Mouse (Mus musculus) thymus, postnatal 10 days (tissue): ENCODE measurements around the gene Ssx2ip.

Source experiments
- DNase-seq, 2 experiments: peaks; one replicate each; pipeline ENCODE4 v3.0.0; 2021; ENCODE audit warnings: low spot score in 2 of 2

The Ssx2ip gene

DNA sequence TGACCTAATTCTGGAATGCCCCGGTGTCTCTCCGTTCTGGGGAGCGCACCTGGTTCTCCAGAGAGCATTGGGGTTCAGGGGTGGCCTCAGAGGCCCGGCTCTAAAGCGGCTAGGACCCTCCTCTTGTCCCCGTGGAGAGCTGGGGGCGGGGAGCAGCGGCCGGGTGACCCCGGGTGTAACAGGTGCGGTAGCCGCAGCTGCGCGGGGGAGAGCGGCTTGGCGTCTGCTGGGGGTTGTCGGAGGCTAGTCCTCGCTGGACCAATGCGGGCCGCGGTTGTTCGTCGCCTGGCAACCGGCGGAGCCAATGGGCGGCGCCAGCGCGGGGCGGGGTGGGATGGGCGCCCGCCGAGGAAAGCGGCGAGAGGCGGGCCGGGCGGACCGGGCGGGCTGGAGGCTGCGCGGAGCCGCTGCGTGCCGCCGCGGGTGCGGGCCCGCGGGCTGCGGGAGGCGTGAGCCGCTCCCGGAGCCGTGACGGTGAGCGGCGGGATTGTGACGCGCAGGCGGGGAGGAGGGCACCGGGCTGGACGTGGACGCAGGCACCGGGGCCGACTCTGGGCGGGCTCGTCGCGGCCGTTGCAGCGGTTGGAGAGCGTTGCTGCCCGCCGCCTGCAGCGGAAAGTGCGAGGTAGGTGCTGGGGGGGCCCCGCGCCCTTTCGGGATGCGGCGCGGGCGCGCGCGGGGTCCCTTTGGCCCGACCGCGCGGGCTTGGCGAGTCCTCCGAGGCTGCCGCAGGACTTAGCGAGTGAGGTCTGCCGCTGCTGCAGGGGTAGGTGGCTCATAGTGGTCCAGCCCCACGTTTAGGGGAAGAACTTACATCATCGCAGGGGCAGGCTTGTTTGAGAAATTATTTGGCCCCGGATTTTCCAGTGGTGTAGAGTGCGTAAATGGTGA lies at the start of gene Ssx2ip:
Ssx2ip (plus strand) TSS at position 332 of the 891 bp plus-strand sequence.
- DNase-seq = peak; percentile 95 to 98

DNA sequence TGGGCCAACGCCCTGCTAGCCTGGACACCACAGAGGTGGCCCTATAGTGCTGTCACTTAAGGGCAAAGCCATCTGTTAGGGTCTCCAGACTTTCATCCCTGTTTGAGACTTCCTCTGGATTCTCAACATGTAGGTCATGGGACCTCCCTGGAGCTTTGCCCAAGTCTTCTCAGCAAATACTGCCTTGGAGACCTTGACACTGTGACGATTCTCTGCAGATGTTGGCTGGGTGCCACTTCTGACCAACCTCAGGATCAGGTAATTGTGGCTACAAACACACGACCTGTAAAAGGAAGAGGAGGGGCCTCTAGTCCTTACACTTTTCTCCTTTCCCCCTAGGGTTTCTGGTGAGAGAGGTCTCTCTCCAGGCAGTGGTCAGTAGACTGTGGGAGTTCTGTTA lies 49.3 kb upstream of the Ssx2ip start:
- no peak for DNase-seq

DNA sequence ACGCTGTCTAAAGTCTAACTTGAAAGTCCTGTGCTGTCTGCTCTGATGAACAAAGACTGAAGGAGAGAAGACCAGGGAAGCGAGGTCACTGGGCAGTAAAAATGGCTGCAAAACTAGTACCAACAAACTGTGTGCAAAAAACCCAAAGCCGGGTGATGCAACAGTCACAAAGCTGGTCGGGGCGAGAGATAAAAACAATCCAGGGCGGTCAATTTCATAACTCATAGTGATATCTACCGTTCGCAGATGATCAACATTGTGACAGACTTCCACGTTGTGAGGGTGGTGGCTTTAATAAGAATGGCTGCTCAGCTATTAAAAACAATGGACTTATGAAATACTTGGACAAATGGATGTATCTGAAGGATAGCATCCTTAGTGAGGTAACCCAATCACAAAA lies 39.0 kb upstream of the Ssx2ip start:
- no peak for DNase-seq

DNA sequence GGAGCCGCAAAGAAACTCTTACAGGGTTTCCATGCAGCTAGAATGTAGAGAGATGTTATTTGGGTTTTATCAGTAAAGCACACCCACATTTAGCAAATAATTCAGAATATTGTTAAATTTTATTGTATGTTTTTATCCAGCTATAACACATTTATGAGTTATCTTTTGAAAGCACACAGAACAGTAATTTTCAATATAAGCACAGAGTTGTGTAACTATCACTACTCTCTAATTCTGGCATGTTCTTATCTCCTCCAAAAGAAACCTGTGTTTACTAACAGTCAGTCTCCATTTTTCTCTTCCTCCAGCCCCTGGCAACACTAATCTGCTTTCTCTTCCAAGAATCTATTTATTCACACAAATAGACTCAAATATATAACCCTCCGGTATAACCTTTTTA lies 37.4 kb upstream of the Ssx2ip start:
- DNase-seq = no peak

DNA sequence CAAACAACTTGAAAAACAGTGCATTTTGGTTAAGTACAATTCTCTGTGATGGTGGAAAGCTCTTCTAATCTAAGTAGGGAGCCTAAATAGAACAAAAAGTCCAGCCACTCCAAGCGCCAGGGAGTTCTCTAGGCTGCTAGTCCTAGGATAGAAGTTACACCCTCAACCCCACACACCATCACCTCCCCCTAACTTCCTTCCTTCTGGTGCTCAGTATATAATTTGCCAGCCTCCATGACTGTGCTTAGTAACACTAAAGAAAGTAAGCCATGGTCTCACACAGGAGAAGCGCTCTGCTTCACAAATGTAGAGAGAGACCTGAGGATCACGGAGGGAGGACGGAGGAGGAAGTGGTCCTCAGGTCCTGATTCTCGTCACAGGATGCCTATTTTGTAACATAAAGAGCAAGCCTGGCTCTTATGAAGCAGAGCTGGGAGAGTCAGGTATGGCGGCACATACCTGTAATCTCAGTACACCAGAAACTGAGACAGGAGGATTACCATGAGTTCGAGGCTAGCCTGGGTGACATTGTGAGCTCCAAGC lies 33.8 kb upstream of the Ssx2ip start:
- DNase-seq = no peak

DNA sequence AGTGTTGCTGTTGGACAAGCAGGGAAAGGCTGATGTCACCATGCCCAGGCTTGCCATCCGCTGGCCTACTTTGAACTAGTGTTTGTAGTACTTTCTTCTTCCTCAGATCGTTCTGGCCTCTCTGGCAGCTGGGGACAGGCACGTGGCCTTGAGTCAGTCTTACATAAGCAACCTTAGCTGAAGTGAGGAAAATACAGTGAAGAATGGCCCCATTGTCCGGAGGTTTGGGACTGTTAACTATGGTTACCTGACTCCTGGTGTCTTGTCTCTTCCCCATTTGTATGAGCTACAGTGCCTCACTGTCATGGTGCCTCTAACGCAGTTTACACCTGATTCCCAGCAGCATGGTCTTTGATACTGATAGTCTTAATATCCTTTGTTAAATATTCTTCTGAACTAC lies 33.2 kb upstream of the Ssx2ip start:
- DNase-seq = no peak

DNA sequence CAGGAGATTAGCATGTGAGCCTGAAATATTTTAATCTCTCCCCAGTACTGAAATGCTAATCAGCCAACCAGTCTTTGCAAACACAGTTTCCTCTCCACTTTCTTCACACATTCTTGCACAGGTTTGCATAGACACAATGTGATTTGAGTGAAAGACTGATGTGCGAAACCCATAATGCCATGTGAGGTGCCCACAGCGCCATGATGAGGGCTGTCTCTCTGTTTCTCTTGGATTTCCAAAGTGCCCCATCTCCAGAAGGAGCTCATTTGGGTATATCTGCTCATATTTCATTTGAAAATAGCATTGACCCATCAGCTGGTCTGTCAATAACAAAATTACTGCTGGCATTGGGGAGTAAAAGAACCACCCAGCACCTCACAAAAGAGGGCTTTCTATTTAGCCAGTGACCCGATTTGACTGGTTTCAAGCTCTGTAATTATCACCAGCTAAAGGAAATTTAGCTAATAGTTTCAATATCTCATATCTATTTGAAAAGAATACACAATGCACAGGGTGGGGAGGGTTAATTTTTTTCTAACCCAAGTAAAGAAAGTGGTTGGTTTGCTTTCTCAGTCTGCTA lies 29.8 kb upstream of the Ssx2ip start:
- no peak for DNase-seq

DNA sequence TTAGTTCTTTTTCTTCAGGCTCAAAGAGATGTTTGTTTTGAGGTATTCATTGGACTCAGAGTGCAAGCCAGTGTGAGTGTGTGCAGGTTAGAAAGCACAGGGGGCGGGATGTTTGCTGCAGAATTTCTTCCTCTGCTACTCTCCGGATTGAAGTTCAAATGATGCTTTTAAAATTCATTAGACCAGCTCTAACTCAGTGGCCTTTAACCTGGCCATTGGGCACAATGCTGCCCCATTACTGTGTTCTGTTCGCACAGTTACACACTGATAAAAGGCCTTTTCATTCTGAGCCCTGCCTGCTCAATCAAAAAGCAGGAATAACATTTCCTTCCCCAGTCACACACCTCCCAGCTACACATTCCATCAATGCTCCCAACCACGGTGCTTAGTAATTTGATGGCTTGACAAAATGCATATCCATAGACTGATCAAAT lies 29.2 kb upstream of the Ssx2ip start:
- DNase-seq = no peak

DNA sequence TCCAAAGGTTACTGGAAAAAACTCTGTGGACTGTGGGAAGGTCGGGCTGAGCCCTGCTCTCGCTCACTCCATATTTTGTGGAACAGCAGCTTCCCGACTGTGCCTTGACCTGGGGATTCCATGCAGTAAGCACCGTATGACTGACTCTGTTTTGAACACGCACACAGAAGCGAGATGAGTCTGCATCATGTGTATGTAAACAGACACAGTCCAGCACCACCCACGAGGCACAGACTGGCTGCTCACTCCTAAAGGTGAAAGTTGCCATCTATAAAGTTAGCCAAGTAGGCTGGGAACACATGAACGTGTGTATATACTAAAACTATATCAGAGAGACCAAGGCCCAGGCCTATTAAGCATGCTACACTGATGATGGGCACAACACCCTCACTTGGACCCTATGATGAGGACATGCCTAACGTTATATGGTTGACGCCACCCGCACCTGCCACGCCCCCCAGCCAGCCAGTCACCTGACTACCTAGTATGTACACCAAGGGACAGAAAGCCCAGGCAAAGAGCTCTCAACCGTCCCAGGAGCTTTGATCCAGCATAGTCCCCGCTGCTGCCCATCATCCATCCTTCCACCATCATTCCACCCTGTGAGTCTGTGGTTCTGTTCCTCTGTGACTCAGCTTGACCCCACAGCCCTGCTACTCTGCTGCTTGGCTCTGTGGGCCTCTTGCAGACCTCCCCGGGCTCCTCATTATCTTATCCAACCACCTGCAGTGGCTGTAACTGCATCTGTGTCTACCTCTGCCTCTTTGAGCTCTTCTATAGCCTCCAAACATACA lies 27.9 kb upstream of the Ssx2ip start:
- DNase-seq = no peak

DNA sequence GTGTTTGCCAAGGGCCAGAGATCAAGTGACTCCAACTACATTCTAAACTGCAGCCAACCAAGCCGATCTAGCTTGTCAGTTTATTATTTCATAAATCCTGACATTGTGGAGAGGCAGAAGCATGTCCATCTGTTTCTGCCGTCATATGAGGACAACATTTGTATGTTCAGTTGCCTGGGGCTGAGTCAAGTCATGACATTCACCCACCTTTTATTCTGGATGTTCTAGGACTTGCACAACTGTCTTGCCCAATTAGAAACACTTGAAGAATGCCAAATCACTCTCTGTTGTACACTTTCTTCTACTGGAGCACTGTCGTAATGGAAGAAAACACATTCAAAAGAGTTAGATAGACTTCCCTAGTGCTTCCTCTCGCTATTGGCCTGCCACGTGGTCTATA lies 27.2 kb upstream of the Ssx2ip start:
- no peak for DNase-seq

DNA sequence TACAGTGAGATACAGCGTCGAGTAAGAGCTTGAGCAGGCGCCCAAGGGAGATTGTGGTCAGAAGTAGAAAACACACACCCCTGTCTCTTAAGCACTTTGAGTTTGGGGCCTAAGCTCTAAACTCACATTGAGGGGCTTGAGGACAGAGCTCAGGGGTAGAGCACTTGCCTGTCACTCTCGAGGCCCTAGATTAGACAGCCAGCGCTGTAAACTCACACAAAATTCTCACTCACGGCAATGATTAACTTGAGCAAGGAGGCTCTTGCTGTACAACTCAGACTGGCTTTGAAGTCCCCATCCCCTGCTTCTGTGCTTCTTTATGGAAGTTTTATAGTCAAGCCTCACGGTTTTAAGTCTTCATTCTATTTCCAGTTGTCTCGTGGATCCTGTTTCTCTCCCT lies 25.7 kb upstream of the Ssx2ip start:
- DNase-seq = no peak

DNA sequence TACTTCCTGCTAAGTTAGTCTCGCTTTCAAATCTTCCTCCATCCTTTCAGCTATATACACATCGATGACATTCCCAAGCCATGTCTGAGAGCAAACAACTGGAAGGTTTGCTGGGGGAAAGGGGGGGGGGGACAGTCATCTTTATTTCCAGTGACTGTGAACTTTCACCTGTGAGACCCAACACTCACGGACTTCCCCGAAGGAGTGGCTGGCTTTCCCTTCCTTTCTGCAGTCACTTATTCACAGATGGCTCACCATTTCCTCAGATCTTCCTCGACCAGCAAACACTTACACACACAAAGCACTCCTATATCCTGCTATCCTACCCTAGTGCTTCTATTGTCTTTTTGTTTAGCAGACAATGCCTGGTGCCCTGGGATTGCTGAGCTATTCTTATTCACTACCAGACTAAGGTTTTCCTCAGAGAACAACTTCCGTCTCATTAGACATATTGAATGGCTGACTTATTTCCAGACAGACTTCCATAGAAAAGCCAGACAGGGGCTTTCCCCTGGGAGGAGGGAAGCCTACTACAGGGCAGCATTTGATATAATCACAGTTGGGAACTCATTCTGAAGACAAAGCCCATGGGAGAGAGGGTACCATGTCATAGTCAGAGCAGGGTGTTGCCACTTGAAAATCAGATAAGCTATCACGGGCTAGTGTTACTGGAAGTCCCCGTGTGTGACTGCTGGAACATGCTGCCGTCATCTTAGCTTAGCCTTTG lies 24.5 kb upstream of the Ssx2ip start:
- no peak for DNase-seq

DNA sequence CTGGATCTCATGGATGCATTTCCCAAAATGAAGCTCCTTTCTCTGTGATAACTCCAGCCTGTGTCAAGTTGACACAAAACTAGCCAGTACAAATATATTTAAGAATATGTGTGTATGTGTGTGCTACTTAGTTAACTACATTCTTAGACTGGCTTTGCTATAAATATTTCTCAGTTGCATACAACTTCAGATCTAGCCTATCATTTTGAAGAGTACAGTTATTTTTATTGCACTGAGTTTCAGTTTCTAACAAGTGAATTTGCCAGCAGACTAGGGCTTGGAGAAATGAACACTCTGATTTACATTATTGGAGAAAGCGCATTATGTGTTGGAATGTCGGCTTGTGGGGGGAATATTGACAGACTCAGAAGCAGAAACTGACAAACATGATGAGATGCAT lies 23.6 kb upstream of the Ssx2ip start:
- DNase-seq = no peak

DNA sequence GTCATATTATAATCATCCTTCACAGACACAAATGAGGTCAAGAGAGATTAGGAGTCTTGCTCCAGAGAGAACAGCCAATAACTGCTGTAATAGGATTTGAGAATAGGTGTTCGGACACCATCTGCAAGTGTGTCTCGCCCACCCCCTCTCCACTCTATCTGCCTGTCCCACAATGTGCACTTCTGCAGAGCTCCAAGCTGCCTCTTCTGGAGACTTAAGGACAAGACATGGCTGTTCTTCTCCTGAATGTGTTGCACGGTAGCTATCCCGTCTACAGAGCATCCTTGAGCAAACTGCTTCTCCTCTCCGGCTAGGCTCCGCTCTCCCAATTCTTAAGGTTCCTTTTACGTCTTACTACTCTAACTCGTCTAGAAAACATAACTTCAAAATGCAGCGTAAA lies 23.0 kb upstream of the Ssx2ip start:
- no peak for DNase-seq

DNA sequence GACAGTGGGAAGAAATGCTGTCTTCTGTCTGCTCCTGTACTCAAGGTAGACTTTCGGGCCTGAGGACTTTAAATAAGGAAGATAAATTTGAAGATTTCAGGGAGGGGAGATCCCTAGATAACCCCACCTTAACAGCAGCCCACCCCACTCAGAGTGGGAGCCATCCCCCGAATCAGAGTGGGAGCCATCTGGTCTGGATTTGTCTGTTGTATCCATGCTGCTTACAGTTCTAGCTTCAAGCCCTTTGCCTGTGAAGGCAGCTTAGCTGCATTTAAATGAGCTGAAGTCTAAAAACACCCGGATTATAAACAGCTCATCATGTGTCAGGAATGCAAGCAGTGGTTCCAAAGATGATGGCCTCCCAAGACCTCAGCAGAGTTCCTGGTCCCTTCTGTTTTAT lies 17.6 kb upstream of the Ssx2ip start:
- DNase-seq = no peak

DNA sequence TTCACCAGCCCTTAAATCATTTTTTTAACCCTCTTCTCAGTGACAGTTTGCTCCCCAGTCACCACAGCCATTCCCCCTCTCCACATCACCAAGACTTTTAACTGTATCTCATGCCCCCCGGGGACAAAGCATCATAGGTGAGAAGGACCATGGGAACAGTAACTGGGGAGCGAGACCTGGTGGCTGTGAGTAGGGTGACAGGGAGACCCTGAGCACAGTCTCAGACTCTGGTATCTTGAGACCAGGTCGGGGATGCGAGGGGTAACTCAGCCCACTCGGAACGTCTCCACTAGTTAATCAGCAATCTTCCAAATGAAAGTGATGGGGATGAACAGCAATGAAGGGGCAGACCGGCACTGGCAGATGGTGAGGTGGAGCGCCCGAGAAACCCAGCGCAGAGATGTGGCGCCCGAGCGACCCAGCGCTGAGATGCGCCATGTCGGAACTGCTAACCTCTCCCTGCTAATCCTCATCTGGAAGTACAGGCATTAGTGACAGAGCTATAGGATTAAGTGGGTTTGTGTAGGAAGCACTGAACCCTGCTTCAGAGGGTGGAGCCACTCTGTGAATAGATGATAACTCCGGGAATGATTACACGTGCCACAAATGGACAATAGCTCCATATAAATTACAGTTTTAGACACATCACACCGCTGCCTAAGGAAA lies 11.7 kb upstream of the Ssx2ip start:
- no peak for DNase-seq

DNA sequence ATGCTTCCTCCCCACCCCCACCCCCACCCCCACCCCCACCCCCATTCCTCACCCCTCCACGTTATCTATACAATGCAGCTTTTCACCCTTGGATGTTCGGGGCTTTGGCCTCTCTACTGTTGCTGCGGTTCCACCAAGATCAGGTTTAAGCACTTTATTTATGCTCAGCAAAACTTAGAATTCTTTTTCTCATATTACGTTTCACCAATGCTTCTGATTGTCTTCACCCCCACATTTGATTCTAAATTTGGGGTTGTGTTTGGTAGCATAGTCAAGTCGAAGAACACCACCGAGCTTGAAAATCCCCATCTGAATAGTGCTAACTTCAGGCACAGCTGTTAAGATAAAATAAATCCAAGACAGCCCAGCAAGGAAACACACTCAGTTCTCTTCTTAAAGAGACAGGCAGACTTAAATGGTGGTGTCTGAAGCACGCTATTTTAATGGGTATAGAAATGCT lies 10.8 kb upstream of the Ssx2ip start:
- no peak for DNase-seq

DNA sequence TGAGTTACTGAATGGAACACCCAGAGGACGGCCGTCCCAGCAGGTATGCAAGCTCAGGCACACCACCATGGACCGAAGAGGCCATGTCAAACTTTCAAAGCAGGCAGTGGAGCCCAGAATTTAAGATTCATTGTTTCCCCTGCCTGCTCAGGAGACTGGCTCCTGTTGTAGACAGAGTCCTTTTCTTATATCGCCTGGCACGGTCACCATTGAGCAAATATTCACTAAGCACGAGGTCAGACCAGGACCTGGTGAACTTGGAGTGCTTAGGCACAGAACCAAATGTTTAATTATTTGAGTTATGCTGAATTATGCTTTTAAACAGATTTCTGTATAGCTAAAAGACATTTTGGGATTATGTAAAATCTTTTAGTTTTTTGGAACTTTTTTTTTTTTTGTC lies 8.2 kb upstream of the Ssx2ip start:
- no peak for DNase-seq

DNA sequence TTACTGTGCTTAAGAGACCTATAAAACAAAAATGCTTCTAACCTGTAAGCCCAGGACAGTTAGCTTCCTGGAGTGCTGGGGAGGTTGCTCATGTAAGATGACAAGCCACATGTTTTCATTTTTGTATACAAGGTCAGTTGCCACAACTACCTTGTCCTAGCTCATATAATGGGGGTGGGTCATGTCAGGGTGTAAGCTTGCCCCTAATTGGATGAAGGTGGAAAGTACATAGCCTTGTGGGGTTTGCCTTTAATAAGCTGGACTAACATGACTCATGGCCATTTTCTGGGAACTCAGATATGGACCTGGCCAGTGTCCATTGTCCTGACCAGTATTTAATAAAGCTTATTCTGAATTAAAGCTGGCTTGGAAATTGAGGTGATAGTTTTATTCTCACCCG lies 7.5 kb upstream of the Ssx2ip start:
- no peak for DNase-seq

DNA sequence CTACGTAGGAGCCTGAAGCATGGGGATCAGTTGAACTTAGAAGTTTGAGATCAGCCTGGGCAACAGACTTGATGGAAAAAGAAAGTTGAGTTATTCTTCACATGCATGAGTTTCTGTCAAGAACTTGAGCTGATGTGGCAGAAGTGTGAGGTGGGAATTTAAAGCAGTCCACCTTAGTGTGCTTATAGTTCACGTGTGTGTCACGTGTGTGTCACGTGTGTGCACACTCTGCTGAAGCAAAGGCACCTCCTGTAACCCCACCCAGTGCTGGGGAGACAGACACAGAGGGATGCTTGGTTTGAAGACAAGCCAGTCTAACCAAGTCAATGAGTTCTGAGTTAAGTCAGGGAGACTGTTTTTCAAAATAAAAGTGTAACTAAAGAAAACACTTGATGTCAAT lies 6.6 kb upstream of the Ssx2ip start:
- DNase-seq = no peak

DNA sequence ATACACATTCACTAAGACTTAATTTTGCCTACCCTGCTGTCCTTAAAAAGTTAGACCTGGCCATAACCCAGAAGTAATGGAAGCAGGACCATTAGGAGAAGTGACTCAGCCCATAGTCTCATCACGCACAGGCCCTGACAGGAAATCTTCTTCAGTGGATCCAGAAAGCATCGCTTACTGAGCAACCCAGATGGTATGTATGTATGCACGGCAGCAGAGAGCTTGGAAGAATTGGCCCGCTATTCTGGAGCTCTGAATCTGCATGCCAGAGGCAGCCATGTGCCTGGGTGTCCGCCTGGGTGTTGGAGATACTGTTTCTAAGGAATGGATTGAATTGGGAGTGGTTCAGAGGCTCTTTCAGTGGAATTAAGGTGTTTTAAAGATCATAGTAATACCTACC lies 5.2 kb upstream of the Ssx2ip start:
- DNase-seq = no peak
